Mouse (Mus musculus): ENCODE results near the gene Tmem143. TPM values are rescaled to one million over a fixed set of nuclear protein-coding genes. Genes with fewer than 3 reads are reported as not detected.

Gene Tmem143
- 5.8 and 7.0 TPM in 2 replicates for polyA plus RNA-seq (2015; fragmentation: Nextera tagmentation; extraction: Ambion mirVana)

DNA sequence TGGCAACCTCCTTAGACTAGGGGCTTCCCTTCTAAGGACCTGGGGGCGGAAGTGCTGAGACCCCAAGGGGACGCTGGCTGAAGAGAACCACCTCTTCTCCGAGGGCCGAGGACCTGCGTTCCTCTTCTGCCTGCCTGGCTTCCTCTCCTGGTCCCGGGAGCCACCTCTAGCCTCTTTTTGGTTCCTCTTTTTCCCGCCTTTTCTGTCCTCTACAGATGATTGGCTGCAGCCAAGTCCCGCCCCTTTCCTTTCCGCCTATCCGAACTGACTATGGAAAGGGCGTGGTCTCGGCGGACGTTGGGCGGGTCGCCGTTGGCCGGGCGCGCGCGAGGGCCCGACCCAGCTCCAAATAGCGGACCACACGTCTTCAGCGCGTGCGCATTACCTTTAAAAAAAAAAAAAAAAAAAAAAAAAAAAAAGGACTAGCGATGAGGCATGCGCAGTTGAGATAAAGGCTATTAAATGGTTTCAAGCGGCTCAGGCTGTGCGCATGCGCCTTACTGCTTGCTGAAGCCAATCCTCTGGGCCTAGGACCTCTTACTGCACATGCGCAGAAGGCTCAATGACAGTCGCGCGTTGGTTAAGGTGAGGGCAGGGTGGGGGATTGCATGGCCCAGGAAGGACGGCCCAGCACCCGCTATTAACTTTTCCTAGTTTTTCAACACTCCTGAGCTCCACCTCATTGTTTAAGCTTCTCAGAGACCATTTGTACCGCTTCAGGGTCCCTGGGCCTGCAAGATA lies at the start of gene Tmem143, which contains the start of gene Syngr4:
TSS of gene Tmem143 (plus strand) at position 425 of the 741 bp plus-strand sequence.
TSS of gene Syngr4 (minus strand) at position 198 of the 741 bp plus-strand sequence.
- Histone ChIP-seq H3K27ac (peak within 1 kb of the TSS; percentile 67), H3K36me3 (no peaks in the 10 kb centered on the region), H3K9me3 (no peaks in the 10 kb centered on the region), H3K4me2 (replicated peaks) (peak within 1 kb of the TSS; percentile 66), H3K27me3 (replicated peaks) (no peaks in the 10 kb centered on the region), H3K9ac (peak within 1 kb of the TSS; percentile 37), H3K4me1 (replicated peaks) (no peaks in the 10 kb centered on the region; the same call in 1 of the 2 replicates), H3K4me3 (replicated peaks) (peak within 1 kb of the TSS; percentile 36)
- ATAC-seq, result peak; percentile 92
- 2% methylated on average over 40 of the region's 40 CpGs for whole genome bisulfite sequencing

DNA sequence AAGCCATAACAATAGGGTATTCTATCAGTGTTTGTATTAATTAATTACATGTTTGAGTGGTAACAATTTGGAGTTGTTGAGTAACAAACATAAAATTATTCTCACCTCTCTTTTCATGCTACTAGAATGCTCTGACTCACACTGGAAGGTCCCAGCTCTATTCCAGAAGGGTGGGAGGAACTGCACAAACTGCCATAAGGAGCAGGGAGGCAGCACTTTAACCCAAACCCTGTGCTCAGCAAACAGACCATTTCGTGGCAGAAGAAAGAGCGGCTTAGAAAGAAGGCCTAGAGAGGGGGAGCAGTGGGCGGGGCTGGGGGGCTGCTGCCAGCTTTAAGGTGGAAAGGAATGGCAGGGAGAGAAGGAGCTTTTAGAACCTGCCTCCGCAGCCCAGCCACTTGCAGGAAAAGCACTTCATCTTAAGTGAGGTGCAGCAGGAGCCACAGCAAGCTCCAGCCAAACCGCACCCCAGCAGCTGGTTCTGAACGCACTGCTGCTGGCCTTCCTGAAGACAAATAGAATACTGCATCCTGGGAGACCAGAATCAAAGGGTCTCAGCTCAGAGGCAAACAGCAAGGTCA lies 48.2 kb upstream of the Tmem143 start:
- Histone ChIP-seq H3K36me3 (no peaks in the 10 kb centered on the region), H3K4me1 (replicated peaks) (peaks cover 5% of the 10 kb centered on the region; the same call in 1 of the 2 replicates), H3K9me3 (no peaks in the 10 kb centered on the region), H3K9ac (no peak overlapping the region), H3K27ac (no peak overlapping the region), H3K27me3 (replicated peaks) (0 out of 2 replicates have a peak, but pooled peaks cover 3% of the 10 kb centered on the region), H3K4me3 (replicated peaks) (no peak overlapping the region), H3K4me2 (replicated peaks) (no peak overlapping the region)
- WGBS, result 10% methylated on average over 6 of the region's 6 CpGs
- no peak for ATAC-seq

GRCm38 (mm10) chr7:45850661-45851060 lies 46.1 kb upstream of the Tmem143 start:
- no peak overlapping the region for H3K27ac ChIP-seq
- H3K36me3 ChIP-seq, result no peaks in the 10 kb centered on the region
- H3K27me3 ChIP-seq (replicated peaks), result no peaks in the 10 kb centered on the region
- ATAC-seq, result no peak
- WGBS, result 66% methylated on average over 3 of the region's 3 CpGs
- H3K9ac ChIP-seq, result no peak overlapping the region
- H3K9me3 ChIP-seq, result no peaks in the 10 kb centered on the region
- no peak overlapping the region for H3K4me3 ChIP-seq (replicated peaks)
- peaks cover 5% of the 10 kb centered on the region; the same call in 1 of the 2 replicates for H3K4me1 ChIP-seq (replicated peaks)
- H3K4me2 ChIP-seq (replicated peaks), result no peak overlapping the region

GRCm38 (mm10) chr7:45853089-45853488 lies 43.7 kb upstream of the Tmem143 start:
- Histone ChIP-seq H3K4me3 (replicated peaks) (no peak overlapping the region), H3K27me3 (replicated peaks) (no peaks in the 10 kb centered on the region; the same call in 1 of the 2 replicates), H3K9me3 (no peaks in the 10 kb centered on the region), H3K4me2 (replicated peaks) (no peak overlapping the region), H3K4me1 (replicated peaks) (peaks cover 20% of the 10 kb centered on the region), H3K27ac (no peak overlapping the region), H3K9ac (no peak overlapping the region), H3K36me3 (no peaks in the 10 kb centered on the region)
- WGBS, result 84% methylated on average over 12 of the region's 12 CpGs
- no peak for ATAC-seq

GRCm38 (mm10) chr7:45856950-45857901 lies 39.5 kb upstream of the Tmem143 start:
- Histone ChIP-seq H3K4me2 (replicated peaks) (peak overlapping the region; percentile 73), H3K9ac (0 out of 2 replicates have a peak overlapping the region, but pooled peaks have one; percentile 8), H3K36me3 (no peaks in the 10 kb centered on the region), H3K27ac (no peak overlapping the region), H3K9me3 (no peaks in the 10 kb centered on the region), H3K27me3 (replicated peaks) (no peaks in the 10 kb centered on the region; the same call in 1 of the 2 replicates), H3K4me1 (replicated peaks) (peaks cover 17% of the 10 kb centered on the region), H3K4me3 (replicated peaks) (peak overlapping the region; percentile 29)
- peak; percentile 46 for ATAC-seq
- WGBS, result 9% methylated on average over 30 of the region's 30 CpGs

GRCm38 (mm10) chr7:45859008-45859407 lies 37.7 kb upstream of the Tmem143 start:
- Histone ChIP-seq H3K4me3 (replicated peaks) (no peak overlapping the region), H3K27ac (no peak overlapping the region), H3K9me3 (no peaks in the 10 kb centered on the region), H3K36me3 (no peaks in the 10 kb centered on the region), H3K27me3 (replicated peaks) (no peaks in the 10 kb centered on the region; the same call in 1 of the 2 replicates), H3K4me2 (replicated peaks) (no peak overlapping the region), H3K9ac (no peak overlapping the region), H3K4me1 (replicated peaks) (peaks cover 17% of the 10 kb centered on the region)
- ATAC-seq, result peak; percentile 52
- 37% methylated on average over 4 of the region's 4 CpGs for WGBS

DNA sequence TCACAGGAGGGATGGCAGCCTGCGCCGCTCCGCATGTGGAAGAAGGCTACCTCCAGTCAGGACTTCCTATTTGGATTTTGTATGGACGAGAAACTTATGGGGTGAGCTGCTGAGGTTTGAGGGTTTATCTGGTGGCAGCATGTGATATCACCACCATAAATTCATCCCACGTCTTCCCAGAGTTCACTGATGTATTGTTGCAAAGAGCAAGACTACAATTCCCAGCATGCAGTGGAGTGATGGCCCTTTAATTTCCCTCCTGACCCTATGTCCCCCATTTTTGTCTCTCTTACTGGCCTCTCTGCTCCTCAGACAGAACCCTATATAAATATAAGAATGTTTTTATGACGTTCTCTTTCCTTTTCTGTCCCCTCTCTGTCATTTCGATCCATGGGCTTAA lies 33.9 kb upstream of the Tmem143 start:
- Histone ChIP-seq H3K4me3 (replicated peaks) (no peak overlapping the region), H3K27ac (no peak overlapping the region)
- WGBS, result 84% methylated on average over 7 of the region's 7 CpGs

DNA sequence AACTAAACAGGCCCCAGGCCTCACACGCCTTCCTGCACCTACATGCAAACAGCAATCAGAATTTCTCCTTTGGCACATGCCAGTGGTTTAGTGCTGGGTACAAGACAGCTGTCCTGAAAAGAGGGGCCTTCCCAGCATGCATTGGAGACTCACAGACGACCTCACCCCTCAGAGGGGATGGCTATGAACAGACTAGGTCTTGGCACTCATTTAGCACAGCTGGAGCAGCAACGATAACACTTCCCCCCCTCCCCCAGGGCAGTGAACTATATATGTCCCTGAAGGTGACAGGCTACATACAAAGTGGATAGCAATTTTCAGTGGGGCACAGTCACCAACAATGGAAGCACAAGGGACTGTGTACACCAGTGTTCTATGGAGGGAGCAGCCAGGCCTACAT lies 32.3 kb upstream of the Tmem143 start:
- H3K27ac ChIP-seq, result no peak overlapping the region
- H3K9me3 ChIP-seq, result no peaks in the 10 kb centered on the region
- H3K4me3 ChIP-seq (replicated peaks), result no peak overlapping the region
- H3K4me2 ChIP-seq (replicated peaks), result no peak overlapping the region
- H3K27me3 ChIP-seq (replicated peaks), result peaks cover 7% of the 10 kb centered on the region
- no peak for ATAC-seq
- 62% methylated on average over 3 of the region's 3 CpGs for WGBS
- no peaks in the 10 kb centered on the region for H3K36me3 ChIP-seq
- H3K4me1 ChIP-seq (replicated peaks), result peaks cover 19% of the 10 kb centered on the region
- H3K9ac ChIP-seq, result no peak overlapping the region

More for the DNA sequence above, 33.9 kb upstream of the Tmem143 start:
- 0 out of 2 replicates have a peak, but pooled peaks cover 3% of the 10 kb centered on the region for H3K27me3 ChIP-seq (replicated peaks)
- peaks cover 13% of the 10 kb centered on the region for H3K4me1 ChIP-seq (replicated peaks)
- H3K9me3 ChIP-seq, result no peaks in the 10 kb centered on the region
- ATAC-seq, result no peak
- H3K36me3 ChIP-seq, result no peaks in the 10 kb centered on the region
- no peak overlapping the region for H3K4me2 ChIP-seq (replicated peaks)
- no peak overlapping the region for H3K9ac ChIP-seq

GRCm38 (mm10) chr7:45865925-45866910 lies 30.5 kb upstream of the Tmem143 start:
- WGBS, result under 1% methylated on average over 117 of the region's 117 CpGs

DNA sequence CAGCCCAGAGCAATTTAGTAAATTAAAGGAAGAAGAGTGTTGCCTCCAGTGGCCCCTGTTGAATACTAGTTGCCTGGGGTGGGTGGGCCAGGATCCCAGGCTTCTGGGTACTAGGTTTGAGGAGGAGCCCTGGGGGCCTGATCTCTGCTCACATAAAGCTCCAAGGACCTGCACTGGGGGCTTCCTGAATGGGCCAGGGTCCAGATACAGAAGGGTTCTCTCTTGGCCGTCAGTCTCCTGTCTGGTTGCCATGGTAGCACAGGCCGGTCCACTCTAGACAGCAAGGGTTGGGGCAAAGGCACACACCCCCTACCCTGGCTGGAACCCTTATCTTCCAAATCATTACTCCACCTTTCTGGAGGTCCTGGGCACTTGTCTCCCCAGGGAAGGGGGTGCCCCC lies 28.9 kb upstream of the Tmem143 start:
- 27% methylated on average over 2 of the region's 2 CpGs for WGBS
- Histone ChIP-seq H3K27me3 (replicated peaks) (peaks cover 28% of the 10 kb centered on the region), H3K27ac (no peak overlapping the region), H3K9me3 (no peaks in the 10 kb centered on the region), H3K36me3 (no peaks in the 10 kb centered on the region), H3K4me1 (replicated peaks) (peaks cover 35% of the 10 kb centered on the region), H3K4me3 (replicated peaks) (no peak overlapping the region), H3K4me2 (replicated peaks) (peak overlapping the region; percentile 37), H3K9ac (no peak overlapping the region)
- no peak for ATAC-seq

More at GRCm38 (mm10) chr7:45865925-45866910, 30.5 kb upstream of the Tmem143 start:
- Histone ChIP-seq H3K4me1 (replicated peaks) (peaks cover 35% of the 10 kb centered on the region), H3K27me3 (replicated peaks) (peaks cover 23% of the 10 kb centered on the region), H3K27ac (peak overlapping the region; percentile 82), H3K9ac (peak overlapping the region; percentile 80), H3K4me2 (replicated peaks) (peak overlapping the region; percentile 90), H3K36me3 (no peaks in the 10 kb centered on the region), H3K4me3 (replicated peaks) (peak overlapping the region; percentile 76), H3K9me3 (no peaks in the 10 kb centered on the region)
- peak; percentile 84 for ATAC-seq
